Mouse (Mus musculus) thymus, adult 18-20 months (tissue): ENCODE data around the gene Gse1.

Source experiments
- DNase-seq, 2 experiments: peaks; one replicate each; pipeline ENCODE4 v3.0.0; 2022; ENCODE audit warnings: mixed read lengths in 2 of 2

Gse1 gene

GRCm38 (mm10) chr8:120243916-120244451 is 15.7 kb downstream of the Gse1 start:
- no peak for DNase-seq

GRCm38 (mm10) chr8:120244553-120244952 is 16.3 kb downstream of the Gse1 start:
- no peak for DNase-seq

GRCm38 (mm10) chr8:120247618-120248017 is 19.4 kb downstream of the Gse1 start:
- no peak for DNase-seq

GRCm38 (mm10) chr8:120248031-120248430 is 19.8 kb downstream of the Gse1 start:
- no peak for DNase-seq

GRCm38 (mm10) chr8:120248451-120248850 is 20.2 kb downstream of the Gse1 start:
- DNase-seq: no peak

GRCm38 (mm10) chr8:120249800-120250336 is 21.6 kb downstream of the Gse1 start:
- DNase-seq: no peak

GRCm38 (mm10) chr8:120250750-120251410 is 22.6 kb downstream of the Gse1 start:
- DNase-seq: no peak

- no peak for DNase-seq
These were observed 23.3 kb downstream of the Gse1 start for GRCm38 (mm10) chr8:120251411-120252035.

GRCm38 (mm10) chr8:120253626-120254025 is 25.4 kb downstream of the Gse1 start:
- no peak for DNase-seq

- DNase-seq: no peak
These were observed 27.2 kb downstream of the Gse1 start for GRCm38 (mm10) chr8:120255406-120255987.

- DNase-seq: no peak
These were observed 28.7 kb downstream of the Gse1 start for GRCm38 (mm10) chr8:120256958-120257357.

GRCm38 (mm10) chr8:120259206-120259605 is 30.9 kb downstream of the Gse1 start:
- DNase-seq: no peak

- no peak for DNase-seq
These were observed 32.4 kb downstream of the Gse1 start for GRCm38 (mm10) chr8:120260677-120261076.

GRCm38 (mm10) chr8:120261338-120262120 is 33.3 kb downstream of the Gse1 start:
- DNase-seq: no peak

GRCm38 (mm10) chr8:120263879-120264278 is 35.6 kb downstream of the Gse1 start:
- no peak for DNase-seq

GRCm38 (mm10) chr8:120264388-120264943 is 36.2 kb downstream of the Gse1 start:
- DNase-seq: no peak

GRCm38 (mm10) chr8:120264944-120265453 is 36.7 kb downstream of the Gse1 start:
- DNase-seq: no peak

- DNase-seq: no peak
These were observed 37.2 kb downstream of the Gse1 start for GRCm38 (mm10) chr8:120265471-120265870.

GRCm38 (mm10) chr8:120268541-120268980 is 40.3 kb downstream of the Gse1 start:
- DNase-seq: no peak

GRCm38 (mm10) chr8:120270449-120270848 is 42.2 kb downstream of the Gse1 start:
- no peak for DNase-seq

GRCm38 (mm10) chr8:120273430-120273829 is 45.2 kb downstream of the Gse1 start:
- DNase-seq: no peak
